Mouse (Mus musculus) cerebellum, adult 2 months (tissue): ENCODE measurements around the gene Serpina5.

Experiments used
- CTCF ChIP-seq: fragments of 200-500 bp; IDR thresholded peaks from 2 replicates; pipeline ENCODE4 v1.5.1; 2011; ENCODE audit warnings: low read depth, mild to moderate bottlenecking, control low read depth, low read length, moderate library complexity, borderline replicate concordance; ENCODE audit not compliant: insufficient read depth
- POLR2A ChIP-seq: fragments of 200-500 bp; IDR thresholded peaks from 2 replicates; pipeline ENCODE4 v1.6.1; 2011; ENCODE audit warnings: low read length, control low read depth, borderline replicate concordance; ENCODE audit not compliant: insufficient read depth

- TF ChIP-seq CTCF: no peak
- TF ChIP-seq POLR2A: no peak
These were observed 28.6 kb upstream of the Serpina5 start for GRCm38 (mm10) chr12:104072286-104072685.
